Mouse (Mus musculus): ENCODE results near the gene Slc24a3. TPM values are rescaled to one million over a fixed set of nuclear protein-coding genes. Genes with fewer than 3 reads are reported as not detected.
A peak's percentile ranks its signal among the peaks of the same experiment; 100 is the strongest.

The Slc24a3 gene
- total and polyA plus RNA-seq, 2 experiments from 2014 or later = 27.0 to 40.6 TPM

GRCm38 (mm10) chr2:145257332-145257731 is 89.8 kb downstream of the Slc24a3 start:
- Histone ChIP-seq H3K4me1 (ENCODE audit: insufficient read depth) (no peaks in the 10 kb centered on the region), H3K9ac (no peak overlapping the region), H3K27ac (ENCODE audit: low read depth, low read length) (no peak overlapping the region), H3K36me3 (ENCODE audit: insufficient read depth) (no peaks in the 10 kb centered on the region), H3K4me2 (ENCODE audit: low read depth) (no peak overlapping the region), H3K4me3 (ENCODE audit: low read depth, low read length) (no peak overlapping the region), H3K9me3 (ENCODE audit: low read length) (no peaks in the 10 kb centered on the region), H3K27me3 (ENCODE audit: insufficient read depth, low read length) (no peaks in the 10 kb centered on the region)
- TF ChIP-seq CTCF (IDR thresholded peaks at IDR 0.05; ENCODE audit: low read depth) = no peak
- ATAC-seq (no peak), DNase-seq (peak; percentile 22)
- WGBS = 65% methylated on average over 3 of the region's 3 CpGs

GRCm38 (mm10) chr2:145257855-145258254 is 90.3 kb downstream of the Slc24a3 start:
- WGBS = 93% methylated on average over 2 of the region's 2 CpGs
- TF ChIP-seq CTCF (IDR thresholded peaks at IDR 0.05; ENCODE audit: low read depth) = no peak
- H3K9me3 ChIP-seq (ENCODE audit: low read length) = no peaks in the 10 kb centered on the region
- H3K9ac ChIP-seq = no peak overlapping the region
- H3K4me3 ChIP-seq (ENCODE audit: low read depth, low read length) = no peak overlapping the region
- no peak overlapping the region for H3K27ac ChIP-seq (ENCODE audit: low read depth, low read length)
- no peaks in the 10 kb centered on the region for H3K27me3 ChIP-seq (ENCODE audit: insufficient read depth, low read length)
- no peak for ATAC-seq
- DNase-seq = no peak
- H3K4me2 ChIP-seq (ENCODE audit: low read depth) = no peak overlapping the region
- no peaks in the 10 kb centered on the region for H3K4me1 ChIP-seq (ENCODE audit: insufficient read depth)
- H3K36me3 ChIP-seq (ENCODE audit: insufficient read depth) = no peaks in the 10 kb centered on the region

GRCm38 (mm10) chr2:145260574-145260973 is 93.0 kb downstream of the Slc24a3 start:
- 82% methylated on average over 1 of the region's 1 CpGs for WGBS
- TF ChIP-seq CTCF (IDR thresholded peaks at IDR 0.05; ENCODE audit: low read depth) = no peak
- Histone ChIP-seq H3K27ac (ENCODE audit: low read depth, low read length) (no peak overlapping the region), H3K4me3 (ENCODE audit: low read depth, low read length) (no peak overlapping the region), H3K4me1 (ENCODE audit: insufficient read depth) (no peaks in the 10 kb centered on the region), H3K9me3 (ENCODE audit: low read length) (no peaks in the 10 kb centered on the region), H3K27me3 (ENCODE audit: insufficient read depth, low read length) (no peaks in the 10 kb centered on the region), H3K9ac (no peak overlapping the region), H3K36me3 (ENCODE audit: insufficient read depth) (no peaks in the 10 kb centered on the region), H3K4me2 (ENCODE audit: low read depth) (no peak overlapping the region)
- ATAC-seq (no peak), DNase-seq (no peak)

- H3K4me3 ChIP-seq (ENCODE audit: low read depth, low read length) = no peak overlapping the region
- DNase-seq = no peak
- no peak for ATAC-seq
- WGBS = 93% methylated on average over 1 of the region's 1 CpGs
- H3K27me3 ChIP-seq (ENCODE audit: insufficient read depth, low read length) = no peaks in the 10 kb centered on the region
- H3K9me3 ChIP-seq (ENCODE audit: low read length) = no peaks in the 10 kb centered on the region
- no peak overlapping the region for H3K4me2 ChIP-seq (ENCODE audit: low read depth)
- no peak for TF ChIP-seq CTCF (IDR thresholded peaks at IDR 0.05; ENCODE audit: low read depth)
- no peaks in the 10 kb centered on the region for H3K36me3 ChIP-seq (ENCODE audit: insufficient read depth)
- H3K27ac ChIP-seq (ENCODE audit: low read depth, low read length) = no peak overlapping the region
- no peak overlapping the region for H3K9ac ChIP-seq
- no peaks in the 10 kb centered on the region for H3K4me1 ChIP-seq (ENCODE audit: insufficient read depth)
These were observed 94.6 kb downstream of the Slc24a3 start for GRCm38 (mm10) chr2:145262153-145262552.

- DNase-seq = peak; percentile 34
These were observed 99.2 kb downstream of the Slc24a3 start for GRCm38 (mm10) chr2:145266723-145267122.

GRCm38 (mm10) chr2:145268971-145269370 is 101.4 kb downstream of the Slc24a3 start:
- no peak for ATAC-seq
- TF ChIP-seq CTCF (IDR thresholded peaks at IDR 0.05; ENCODE audit: low read depth) = no peak
- Histone ChIP-seq H3K27ac (ENCODE audit: low read depth, low read length) (no peak overlapping the region), H3K27me3 (ENCODE audit: insufficient read depth, low read length) (no peaks in the 10 kb centered on the region), H3K9me3 (ENCODE audit: low read length) (no peaks in the 10 kb centered on the region), H3K9ac (no peak overlapping the region), H3K36me3 (ENCODE audit: insufficient read depth) (no peaks in the 10 kb centered on the region), H3K4me1 (ENCODE audit: insufficient read depth) (no peaks in the 10 kb centered on the region), H3K4me3 (ENCODE audit: low read depth, low read length) (no peak overlapping the region), H3K4me2 (ENCODE audit: low read depth) (no peak overlapping the region)
- DNase-seq = no peak

More at GRCm38 (mm10) chr2:145266723-145267122, 99.2 kb downstream of the Slc24a3 start:
- H3K27me3 ChIP-seq (ENCODE audit: insufficient read depth, low read length) = no peaks in the 10 kb centered on the region
- no peaks in the 10 kb centered on the region for H3K36me3 ChIP-seq (ENCODE audit: insufficient read depth)
- H3K9ac ChIP-seq = no peak overlapping the region
- ATAC-seq = 0 out of 2 replicates have a peak, but pooled peaks have one; percentile 20
- no peak for TF ChIP-seq CTCF (IDR thresholded peaks at IDR 0.05; ENCODE audit: low read depth)
- no peak overlapping the region for H3K27ac ChIP-seq (ENCODE audit: low read depth, low read length)
- no peaks in the 10 kb centered on the region for H3K9me3 ChIP-seq (ENCODE audit: low read length)
- no peaks in the 10 kb centered on the region for H3K4me1 ChIP-seq (ENCODE audit: insufficient read depth)
- H3K4me2 ChIP-seq (ENCODE audit: low read depth) = no peak overlapping the region
- no peak overlapping the region for H3K4me3 ChIP-seq (ENCODE audit: low read depth, low read length)
- WGBS = 44% methylated on average over 1 of the region's 1 CpGs

GRCm38 (mm10) chr2:145269410-145269809 is 101.9 kb downstream of the Slc24a3 start:
- Histone ChIP-seq H3K27ac (ENCODE audit: low read depth, low read length) (no peak overlapping the region), H3K27me3 (ENCODE audit: insufficient read depth, low read length) (no peaks in the 10 kb centered on the region), H3K9ac (no peak overlapping the region), H3K4me2 (ENCODE audit: low read depth) (no peak overlapping the region), H3K9me3 (ENCODE audit: low read length) (no peaks in the 10 kb centered on the region), H3K4me1 (ENCODE audit: insufficient read depth) (no peaks in the 10 kb centered on the region), H3K36me3 (ENCODE audit: insufficient read depth) (no peaks in the 10 kb centered on the region), H3K4me3 (ENCODE audit: low read depth, low read length) (no peak overlapping the region)
- ATAC-seq (no peak), DNase-seq (no peak)
- 84% methylated on average over 4 of the region's 4 CpGs for WGBS
- TF ChIP-seq CTCF (IDR thresholded peaks at IDR 0.05; ENCODE audit: low read depth) = 0 out of 2 replicates have a peak, but pooled peaks have one; percentile 18
